Mouse (Mus musculus): ENCODE data around the gene Timmdc1.

Timmdc1 gene

DNA sequence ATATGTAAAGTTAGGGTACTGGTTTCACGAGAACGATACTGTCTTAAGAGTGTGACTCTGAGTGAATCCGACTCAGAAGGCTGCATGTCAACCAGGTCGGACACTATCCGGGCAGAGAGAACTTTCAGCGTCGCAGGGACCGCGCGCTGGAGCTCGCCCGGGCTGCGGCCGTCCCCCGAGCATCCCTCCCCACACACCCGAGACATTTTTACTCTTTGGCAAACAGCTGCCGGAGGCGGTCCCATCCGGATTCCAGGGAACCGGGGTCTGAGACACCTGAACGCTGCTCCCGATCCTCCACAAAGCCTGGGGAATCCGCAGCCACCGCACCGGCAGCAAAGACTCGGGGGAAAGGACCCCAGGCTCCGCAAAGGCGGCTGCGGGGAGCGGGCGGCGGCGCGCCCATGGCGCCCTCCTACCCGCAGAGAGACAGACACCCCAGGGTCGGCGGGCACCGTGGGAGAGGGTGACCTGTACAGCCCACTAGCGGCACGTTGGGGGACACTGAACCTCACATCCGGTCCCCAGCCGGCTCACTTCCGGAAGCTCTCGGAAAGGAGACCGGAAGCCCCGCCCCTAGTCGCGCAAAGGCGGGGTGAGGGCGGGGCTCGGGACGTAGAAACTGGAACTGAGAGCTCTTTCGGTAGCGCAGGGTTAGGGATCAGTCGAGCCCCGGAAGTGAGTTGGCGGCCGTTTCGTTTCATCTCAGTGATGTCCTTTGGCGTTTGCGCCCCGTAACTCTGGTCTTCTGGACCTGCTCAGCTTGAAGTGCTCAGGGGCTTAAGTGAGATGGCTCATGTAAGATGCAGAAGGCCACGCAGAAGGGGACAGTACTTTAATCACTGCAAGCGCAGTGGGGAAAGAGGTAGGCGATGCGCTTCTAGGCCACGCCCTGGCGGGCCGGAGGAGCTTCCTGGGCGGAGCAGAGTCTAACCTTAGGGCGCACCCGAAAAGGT, at the start of gene Timmdc1:
TSS of gene Timmdc1 (minus strand) at position 535 of the 956 bp plus-strand sequence.
- DNase-seq (ENCODE audit: inconsistent ontology term), result peak; percentile 99

DNA sequence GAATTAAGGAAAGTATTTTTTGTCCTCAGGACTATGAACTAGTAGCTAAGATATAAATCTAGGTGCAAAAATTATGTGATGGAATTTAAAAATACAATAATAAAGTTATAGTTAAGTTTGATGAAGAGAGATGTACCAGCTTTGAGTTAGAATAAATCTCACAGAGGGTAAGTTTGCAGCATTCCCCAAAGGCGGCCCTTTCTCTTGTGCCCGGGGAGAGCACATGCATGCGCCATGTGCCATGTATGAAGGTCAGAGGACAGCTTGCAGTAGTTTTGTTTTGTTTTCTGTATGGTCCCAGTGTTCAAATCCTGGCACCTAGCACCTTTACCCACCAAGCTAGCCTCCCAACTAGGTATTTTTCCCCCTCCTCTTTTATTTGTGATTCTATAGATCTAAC, 49.0 kb upstream of the Timmdc1 start:
- DNase-seq (ENCODE audit: inconsistent ontology term), result no peak

DNA sequence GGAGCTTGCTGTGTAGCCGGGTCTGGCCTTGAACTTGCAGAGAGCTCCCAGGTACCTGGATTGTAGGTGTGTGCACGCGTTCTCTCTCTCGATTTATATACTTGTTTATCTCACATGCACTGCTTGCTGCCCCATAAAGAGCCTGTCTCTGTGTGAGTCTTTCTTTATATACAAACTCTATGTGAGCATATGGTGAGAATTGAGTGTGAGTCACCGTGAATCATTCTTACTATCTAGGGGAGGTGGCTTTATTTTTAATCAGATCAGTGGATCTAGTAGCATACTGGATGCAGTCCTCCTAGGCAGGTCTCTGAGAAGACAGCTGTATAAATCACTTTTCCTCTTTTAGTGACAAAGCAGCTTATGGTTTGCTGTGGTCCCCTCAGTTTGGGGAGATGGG, 45.7 kb upstream of the Timmdc1 start:
- no peak for DNase-seq (ENCODE audit: inconsistent ontology term)

DNA sequence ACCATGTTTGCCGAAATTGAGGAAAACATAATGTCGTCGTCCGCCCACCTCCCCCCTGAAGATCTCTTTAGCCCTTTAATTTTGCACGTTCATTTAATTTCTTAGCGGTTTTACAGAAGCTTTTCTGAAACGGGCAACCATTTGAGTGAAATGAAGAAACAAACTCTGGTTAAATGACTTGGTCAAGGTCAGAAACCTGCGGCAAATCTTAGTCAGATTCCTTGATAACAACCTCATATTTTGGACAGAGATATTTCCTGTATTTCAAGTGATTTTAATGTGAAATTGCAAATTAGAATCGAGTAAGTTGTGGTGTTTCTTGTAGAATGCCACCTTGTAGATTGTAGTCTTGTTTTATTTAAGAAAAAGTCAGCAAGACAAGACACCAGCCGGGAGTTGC, 41.1 kb upstream of the Timmdc1 start:
- DNase-seq (ENCODE audit: inconsistent ontology term), result no peak

DNA sequence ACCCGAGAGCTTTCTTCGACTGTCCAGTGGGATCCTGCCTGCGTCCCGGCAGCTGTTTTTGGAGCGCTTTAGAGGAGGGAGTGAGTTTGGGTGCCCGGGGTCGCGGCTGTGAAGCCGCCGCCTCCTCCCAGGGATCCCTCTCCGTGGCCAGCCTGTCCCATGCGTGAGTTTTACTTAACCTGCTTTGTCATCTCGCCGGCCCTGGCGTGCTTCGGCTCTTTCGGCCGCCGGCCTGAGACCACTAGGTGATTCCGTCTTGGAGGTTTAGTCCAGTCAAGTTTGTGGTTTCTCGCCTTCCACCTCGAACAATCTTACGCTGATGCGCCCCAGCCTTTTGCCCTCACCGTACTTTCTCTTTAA, 40.5 kb upstream of the Timmdc1 start:
- DNase-seq (ENCODE audit: inconsistent ontology term), result no peak

DNA sequence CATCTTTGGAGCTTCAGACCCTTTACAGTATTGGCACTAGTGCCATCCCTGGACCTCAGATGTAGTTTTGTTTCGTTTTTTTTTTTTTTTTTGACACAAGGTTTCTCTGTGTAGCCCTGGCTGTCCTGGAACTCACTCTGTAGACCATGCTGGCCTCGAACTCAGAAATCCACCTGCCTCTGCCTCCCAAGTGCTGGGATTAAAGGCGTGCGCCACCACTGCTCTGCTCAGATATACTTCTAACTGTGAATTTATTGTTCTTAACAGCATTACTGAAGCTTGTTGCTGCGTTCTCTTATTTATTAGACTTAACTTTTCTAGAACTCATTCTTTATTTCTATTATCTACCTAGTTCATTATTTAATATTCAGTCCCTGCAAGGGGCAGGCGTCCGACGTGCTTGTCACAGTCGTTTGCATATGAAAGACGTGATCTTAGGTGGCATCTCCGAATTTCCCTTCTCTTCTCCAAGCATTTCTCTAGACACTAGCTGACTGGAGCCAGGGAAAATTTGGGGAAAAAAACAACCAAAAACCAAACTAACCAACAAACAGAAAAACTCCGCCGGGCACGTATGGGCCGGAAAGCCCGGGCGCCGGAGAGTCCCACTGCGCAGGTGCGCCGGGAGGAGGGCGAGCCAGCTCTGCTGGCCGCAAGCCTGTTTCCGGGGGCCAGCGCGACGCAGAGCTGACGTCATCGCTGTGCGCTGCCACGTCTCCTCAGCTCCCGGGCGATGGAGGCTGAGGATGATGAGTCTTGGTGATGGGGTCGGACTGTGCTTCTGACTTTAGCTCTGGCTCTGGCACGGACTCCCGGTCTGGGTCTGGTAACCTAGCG, 39.9 kb upstream of the Timmdc1 start:
- DNase-seq (ENCODE audit: inconsistent ontology term), result peak; percentile 93

DNA sequence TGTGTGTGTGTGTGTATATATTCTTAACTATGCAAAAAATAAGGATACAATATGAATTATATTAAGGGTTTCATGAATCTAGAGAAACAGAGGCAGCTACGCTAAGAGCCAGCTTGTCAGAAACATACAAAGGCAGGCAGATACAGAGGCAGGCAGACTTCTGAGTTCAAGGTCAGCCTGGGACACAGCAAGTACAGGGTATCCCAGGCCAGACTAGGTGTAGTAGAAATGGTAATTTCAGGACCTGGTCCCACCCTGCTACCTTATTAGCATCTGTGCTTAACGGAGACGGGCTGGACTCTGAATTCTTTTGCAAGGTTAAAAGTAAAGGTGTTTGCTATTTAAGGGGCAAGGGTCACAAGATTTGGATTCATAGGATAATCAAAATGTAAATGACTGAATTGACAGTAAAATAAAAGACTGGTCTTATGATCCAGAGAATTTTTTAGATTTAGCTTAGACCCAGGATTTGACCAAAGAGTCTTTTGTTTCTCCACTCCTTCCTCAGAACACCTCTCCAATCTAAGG, 35.8 kb upstream of the Timmdc1 start, which contains the start of gene Tmem39a:
TSS of gene Tmem39a (plus strand) at position 478 of the 528 bp plus-strand sequence.
- DNase-seq (ENCODE audit: inconsistent ontology term), result no peak

DNA sequence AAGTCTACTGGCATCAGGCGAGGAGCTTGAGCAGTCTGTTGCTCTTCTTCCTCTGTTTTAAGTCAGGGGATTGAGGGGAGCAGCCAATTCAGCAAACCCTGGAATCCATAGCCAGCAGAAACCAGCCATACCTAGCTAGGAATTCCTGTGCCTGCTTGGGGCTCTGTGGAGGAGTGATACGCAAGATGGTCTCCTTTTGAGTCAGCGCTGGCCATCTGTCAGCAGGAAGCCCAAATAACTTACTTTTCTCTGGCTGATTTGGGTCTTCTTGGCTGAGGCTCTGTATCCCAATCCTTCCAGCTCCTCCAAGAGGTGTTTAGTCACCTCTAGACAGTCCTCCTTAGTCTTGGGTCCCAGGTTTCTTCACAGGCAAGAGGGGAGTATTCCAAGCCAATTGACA, 33.5 kb upstream of the Timmdc1 start:
- no peak for DNase-seq (ENCODE audit: inconsistent ontology term)

DNA sequence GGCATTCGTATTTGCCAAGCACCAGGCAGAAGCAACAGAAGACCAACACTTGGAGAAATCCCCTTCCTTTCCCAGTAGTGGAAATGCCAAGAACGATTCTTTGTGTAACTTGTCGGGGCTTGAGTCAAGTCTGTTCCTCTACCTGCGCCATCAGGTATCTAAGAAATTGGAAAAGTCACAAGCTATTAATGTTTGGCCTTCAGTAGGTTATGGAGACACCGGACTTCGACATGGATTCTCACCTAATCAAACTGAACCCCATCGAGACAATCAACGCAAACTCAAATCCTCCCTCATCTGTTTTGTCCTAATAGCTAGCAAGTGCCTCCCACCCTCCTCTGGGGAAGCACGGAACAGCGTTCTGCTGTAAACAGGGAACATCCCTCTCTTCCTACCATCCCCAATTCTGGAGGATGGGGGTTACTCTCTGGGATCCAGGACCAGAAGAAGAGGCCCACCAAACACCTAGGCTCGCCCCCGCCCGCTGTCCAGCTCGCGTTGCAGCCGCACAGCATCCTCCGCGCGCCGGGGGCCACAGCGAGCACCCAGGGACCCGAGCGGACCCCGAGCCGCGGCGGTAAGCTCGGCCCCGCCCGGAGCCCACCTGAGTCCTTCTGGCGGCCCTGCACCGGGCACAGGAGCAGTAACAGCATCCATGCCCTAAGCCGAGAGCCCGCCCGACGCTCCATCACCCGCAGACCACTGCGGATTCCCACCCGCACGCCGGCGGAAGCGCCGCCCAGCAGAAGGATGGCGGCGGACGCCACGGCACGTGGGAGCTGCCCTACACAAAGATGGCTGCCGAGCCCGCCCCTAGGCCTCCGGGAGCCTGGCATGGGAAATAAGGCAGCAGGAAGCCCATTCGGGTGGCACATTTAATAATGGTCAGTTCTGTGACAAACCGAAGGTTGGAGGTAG, 27.3 kb upstream of the Timmdc1 start, which contains the start of gene Poglut1:
TSS of gene Poglut1 (minus strand) at position 780 of the 918 bp plus-strand sequence.
- DNase-seq (ENCODE audit: inconsistent ontology term), result peak; percentile 74

DNA sequence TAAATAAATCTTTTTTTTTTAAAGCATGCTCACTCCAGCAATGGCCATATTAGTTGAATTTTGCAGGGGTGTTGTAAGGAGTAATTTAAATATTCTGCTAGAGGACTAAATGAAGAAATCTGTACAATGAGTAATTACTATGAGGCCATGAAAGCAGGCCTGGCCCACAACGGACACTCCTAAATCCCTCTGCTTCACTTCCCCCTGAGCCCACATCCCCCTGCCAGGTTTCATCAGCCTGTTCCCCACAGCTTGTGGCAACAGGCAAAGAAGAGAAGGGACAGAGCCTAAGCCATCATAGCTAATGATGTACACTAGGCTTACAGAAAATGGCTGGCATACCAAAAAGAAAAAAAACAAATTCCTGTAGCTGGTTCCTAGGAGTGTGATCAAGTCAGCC, 25.5 kb upstream of the Timmdc1 start:
- no peak for DNase-seq (ENCODE audit: inconsistent ontology term)

DNA sequence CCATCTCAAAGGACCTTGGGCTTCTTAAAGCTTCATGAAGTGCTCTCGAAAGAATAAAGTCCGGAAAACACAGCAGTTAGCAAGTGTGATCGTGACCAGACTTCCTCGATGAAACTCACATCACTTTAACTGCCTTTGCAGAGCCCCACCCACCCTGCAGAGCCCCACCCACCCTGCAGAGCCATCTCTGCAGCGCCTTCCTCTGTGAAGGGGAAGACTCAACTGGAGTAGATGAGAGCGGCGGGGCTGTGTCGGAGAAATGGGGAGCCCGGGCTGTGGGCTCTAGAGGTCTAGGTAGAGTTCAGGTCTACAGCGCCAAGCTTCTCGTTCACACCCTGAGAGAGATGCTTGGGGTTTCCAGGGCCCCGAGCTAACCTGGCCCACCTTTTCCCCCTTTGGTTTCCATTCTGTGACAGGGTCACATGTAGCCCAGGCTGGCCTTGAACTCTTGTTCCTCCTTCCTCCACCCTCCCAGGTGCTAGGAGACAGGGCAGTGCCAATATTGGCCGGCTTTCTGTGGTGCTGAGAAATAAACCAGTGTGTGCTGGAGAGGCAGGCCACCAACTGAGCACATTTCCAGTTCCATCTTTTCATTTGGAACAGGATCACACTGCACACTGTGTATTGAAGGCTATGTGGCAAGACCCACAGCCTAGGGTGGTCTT, 16.4 kb upstream of the Timmdc1 start:
- DNase-seq (ENCODE audit: inconsistent ontology term), result no peak

DNA sequence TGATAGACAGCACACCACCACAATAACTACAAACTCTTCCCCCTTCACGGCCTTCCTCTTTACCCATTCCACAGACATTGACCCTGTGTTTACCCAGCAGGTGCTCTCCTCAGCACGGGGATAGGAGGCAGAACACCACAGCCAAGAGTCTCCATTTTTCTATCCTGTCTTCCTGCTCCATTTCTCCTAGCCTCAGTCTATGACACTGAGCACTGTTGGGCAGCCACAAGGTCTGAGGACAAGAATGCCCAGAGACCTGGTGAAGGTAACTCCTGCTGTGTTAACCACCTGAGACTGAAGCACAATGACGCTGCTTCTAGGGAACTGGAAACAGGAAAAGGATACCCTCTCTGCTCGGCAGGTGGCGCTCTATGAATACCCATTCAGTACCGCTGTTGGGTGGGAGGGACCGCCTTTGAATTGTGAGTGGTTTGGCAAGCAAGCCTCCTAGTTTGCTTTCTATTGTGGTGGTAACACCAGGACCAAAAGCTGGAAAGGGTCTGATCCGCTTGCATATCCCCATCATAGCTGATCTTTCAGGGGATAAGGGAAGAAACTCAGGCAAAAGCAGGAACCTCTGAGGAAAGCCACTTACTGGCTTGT, 14.2 kb upstream of the Timmdc1 start:
- DNase-seq (ENCODE audit: inconsistent ontology term), result peak; percentile 74

DNA sequence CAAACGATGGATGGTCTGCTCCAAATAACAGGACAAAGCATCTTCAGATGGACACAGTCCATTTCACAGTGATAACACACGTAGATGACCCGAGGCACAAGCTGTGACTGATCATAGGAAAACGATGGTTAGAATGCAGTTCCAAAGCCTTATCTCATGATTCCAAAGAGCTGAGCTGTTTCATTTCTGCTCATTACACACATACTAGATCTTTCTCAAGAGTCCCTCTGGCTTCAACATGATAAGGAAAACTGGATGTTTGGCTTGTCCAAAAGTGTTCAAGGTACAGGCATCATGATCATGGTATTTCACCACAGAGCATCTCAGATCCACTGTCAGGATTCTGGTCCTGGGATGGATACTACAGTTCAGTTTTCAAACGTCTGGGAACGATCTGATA, 3.8 kb upstream of the Timmdc1 start:
- no peak for DNase-seq (ENCODE audit: inconsistent ontology term)

DNA sequence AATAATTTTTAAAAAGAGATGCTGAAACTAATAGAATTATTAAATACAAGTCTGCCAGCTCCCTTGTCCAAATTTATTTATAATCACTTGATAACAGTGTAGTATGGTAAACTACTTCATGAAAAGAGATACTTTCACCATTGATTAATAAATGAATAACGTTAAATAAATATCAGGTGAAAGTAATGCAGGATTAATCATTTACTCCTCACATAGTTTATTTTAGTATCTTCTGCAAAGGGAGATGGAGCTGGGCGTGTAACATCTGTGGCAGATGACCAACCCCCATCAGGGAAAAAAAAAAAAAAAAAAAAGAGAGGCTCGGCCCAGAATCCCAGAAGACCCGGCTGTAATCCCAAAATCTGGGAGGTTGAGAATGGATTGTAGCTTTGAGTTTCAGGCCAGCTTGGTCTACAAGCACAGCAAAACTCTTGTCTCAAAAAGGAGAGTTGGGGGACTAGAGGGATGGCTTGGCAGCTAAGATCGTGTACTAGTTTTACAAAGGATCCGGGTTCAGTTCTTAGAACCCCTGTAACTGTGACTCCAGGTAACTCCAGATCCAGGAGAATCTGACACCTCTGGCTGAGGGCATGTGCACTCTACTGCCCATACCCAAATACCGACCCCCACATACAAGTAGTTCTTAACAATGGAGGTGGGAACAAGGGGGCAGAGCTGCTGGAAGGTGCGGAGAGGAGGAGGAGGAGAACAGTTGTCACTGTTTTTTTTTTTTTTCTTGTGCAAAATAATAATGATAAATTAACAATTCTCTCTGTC, 1.1 kb downstream of the Timmdc1 start:
- DNase-seq (ENCODE audit: inconsistent ontology term), result no peak

DNA sequence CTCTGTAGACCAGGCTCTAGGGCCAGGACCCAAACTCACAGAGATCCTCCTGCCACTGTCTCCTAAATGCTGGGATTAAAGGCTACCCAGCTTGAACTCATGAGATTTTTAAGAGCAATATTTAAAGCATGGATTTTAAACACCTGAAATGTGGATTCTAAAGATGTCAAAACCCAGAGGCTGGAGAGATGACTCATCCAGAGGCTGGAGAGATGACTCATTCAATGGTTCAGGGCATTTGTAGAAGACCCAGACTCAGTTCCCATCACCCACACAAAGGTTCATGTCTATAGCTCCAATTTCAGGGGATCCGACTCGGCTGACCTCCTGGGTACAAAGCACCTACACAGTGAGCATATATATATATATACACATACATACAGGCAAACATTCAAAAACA, 3.3 kb downstream of the Timmdc1 start:
- peak; percentile 29 for DNase-seq (ENCODE audit: inconsistent ontology term)

DNA sequence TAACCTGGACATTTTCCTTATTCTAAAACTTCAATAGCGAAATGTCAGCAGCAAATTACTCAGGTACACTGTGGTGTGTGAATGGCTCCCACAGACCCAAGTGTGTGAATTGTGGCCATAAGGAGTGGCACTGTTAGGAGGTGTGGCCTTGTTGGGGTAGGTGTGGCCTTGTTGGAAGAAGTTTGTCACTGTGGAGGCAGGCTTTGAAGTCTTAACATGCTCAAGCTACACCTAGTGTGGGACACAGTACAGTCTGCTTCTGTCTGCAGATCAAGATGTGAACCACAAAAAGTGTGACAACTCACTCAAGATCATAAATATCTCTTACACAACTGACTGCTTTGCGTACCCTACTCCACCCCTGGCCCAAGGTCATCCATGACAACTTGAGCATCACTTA, 11.6 kb downstream of the Timmdc1 start:
- no peak for DNase-seq (ENCODE audit: inconsistent ontology term)

DNA sequence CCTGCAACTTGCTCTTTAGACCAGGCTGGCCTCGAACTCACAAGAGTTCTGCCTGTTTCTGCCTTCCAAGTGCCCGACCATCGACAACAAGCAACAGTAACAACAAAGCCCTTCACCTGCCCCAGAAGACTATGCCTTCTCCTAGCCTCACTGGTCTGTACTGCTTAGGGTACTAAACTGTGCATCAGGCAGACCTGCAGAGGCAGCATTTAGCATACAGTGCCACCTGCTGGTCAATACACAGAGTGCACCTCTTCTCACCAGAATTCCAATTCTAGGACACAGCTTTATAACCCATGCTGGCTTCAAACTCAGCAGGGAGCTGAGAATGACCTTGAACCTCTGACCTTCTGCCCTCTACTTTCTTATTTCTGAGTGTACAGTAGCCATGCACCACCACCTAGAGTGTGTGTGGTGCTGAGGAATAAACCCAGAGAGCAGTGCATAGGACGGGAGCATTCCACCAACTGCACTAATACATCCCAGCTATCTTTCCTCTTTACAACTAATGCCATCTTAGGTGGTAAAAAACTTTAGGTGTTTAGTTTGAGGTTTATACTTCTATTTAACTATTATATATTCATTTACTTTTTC, 16.3 kb downstream of the Timmdc1 start:
- peak; percentile 26 for DNase-seq (ENCODE audit: inconsistent ontology term)

DNA sequence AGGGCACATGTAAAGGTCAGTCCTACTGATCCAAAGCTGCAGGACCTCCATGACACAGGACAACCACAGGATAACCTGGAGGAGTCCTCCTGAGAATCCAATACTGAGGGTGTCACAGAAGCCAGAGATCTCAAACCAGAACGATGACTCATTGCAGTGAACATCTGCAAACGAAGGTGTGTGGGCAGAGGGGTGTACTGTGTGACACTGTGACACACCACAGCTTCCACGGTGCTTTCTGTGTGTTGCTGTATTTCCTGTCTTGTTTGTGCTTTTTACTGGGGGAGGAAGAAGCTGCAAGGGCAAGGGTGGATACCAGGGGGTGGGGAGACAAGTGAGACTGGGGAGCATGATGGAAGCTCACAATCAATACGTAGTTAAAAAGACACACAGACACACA, 18.9 kb downstream of the Timmdc1 start:
- DNase-seq (ENCODE audit: inconsistent ontology term), result no peak

DNA sequence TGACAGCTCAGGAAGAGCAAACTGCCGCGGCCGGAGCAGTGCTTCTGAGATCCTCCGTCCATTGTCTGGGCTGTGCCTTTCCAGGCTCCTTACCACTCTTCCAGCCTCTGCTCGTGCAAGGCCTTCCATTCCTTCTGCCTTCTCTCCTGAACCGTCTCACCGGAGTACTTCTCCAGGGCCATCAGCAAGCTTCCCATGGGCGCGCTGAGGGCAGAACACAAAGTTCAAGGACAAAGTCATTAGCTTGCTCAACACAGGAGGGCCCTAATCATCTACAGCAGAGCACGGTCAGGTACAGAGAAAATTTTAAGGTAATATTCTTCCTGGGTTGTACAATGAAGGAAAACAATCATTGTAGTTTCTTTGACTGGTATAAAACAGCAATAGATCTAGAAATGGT, 20.0 kb downstream of the Timmdc1 start:
- DNase-seq (ENCODE audit: inconsistent ontology term), result no peak
